ENCODE assay signal across 13 mouse cellular contexts in genomic region chr5:74159906-74160305, GRCm38 (mm10). TPM values are rescaled to one million over a fixed set of nuclear protein-coding genes. Genes with fewer than 3 reads are reported as not detected.
DNase-seq lines count a peak whose midpoint lies in the region; ATAC-seq and TF ChIP-seq lines count a peak whose summit lies in the region.
"Had no signal": no experiment of that assay in that cellular context is flagged by ENCODE, and none has a peak within 500 bp of the region (broad histone marks: within the 10 kb centered on the region; RNA-seq: fewer than 3 reads in every experiment).

No protein-coding gene starts in this region.

- H3ac ChIP-seq in myocyte (ENCODE audit: control insufficient read depth, insufficient read length) = no peak overlapping the region

- H3K27me3 ChIP-seq in lung, embryonic 14.5 days (ENCODE audit: insufficient read depth, low read length) = no peaks in the 10 kb centered on the region
- no peaks in the 10 kb centered on the region for H3K27me3 ChIP-seq in embryonic facial prominence, embryonic 14.5 days (replicated peaks; ENCODE audit: control insufficient read depth, insufficient read depth, low read length)
- no peaks in the 10 kb centered on the region for H3K27me3 ChIP-seq in myocyte (ENCODE audit: control insufficient read depth, insufficient read depth, insufficient read length)
- H3K27me3 ChIP-seq: liver, embryonic 15.5 days; neural tube, embryonic 13.5 days had no signal

- H3K9ac ChIP-seq in lung, embryonic 14.5 days = no peak overlapping the region
- H3K9ac ChIP-seq in embryonic facial prominence, embryonic 14.5 days (ENCODE audit: low read depth, low read length) = no peak overlapping the region
- H3K9ac ChIP-seq: liver, embryonic 15.5 days; neural tube, embryonic 13.5 days had no signal

- peak; percentile 49 for DNase-seq in lung, embryonic 14.5 days
- no peak for DNase-seq in lung, postnatal 4 days
- DNase-seq in adrenal gland, adult 2 months = peak; percentile 44
- DNase-seq in embryonic facial prominence, embryonic 14.5 days (ENCODE audit: low spot score) = no peak
- DNase-seq in B cell, adult 2 months = no peak
- no peak for DNase-seq in layer of hippocampus, postnatal 36 days
- no peak for DNase-seq in frontal cortex, postnatal 25 days (ENCODE audit: low spot score in 2 of 2)
- DNase-seq: cerebellum, postnatal 25 days; gastrocnemius, adult 2 months had no signal

- ATAC-seq in lung, embryonic 14.5 days (ENCODE audit: insufficient read depth) = no peak
- no peak for ATAC-seq in embryonic facial prominence, embryonic 14.5 days (ENCODE audit: low read depth)
- ATAC-seq: inflammation-experienced regulatory T-cells, adult 6 months had no signal

- H3K9me3 ChIP-seq in lung, embryonic 14.5 days (ENCODE audit: low read depth, low read length) = no peaks in the 10 kb centered on the region
- H3K9me3 ChIP-seq in embryonic facial prominence, embryonic 14.5 days (ENCODE audit: control insufficient read depth, low read length) = no peaks in the 10 kb centered on the region
- H3K9me3 ChIP-seq: liver, embryonic 15.5 days; neural tube, embryonic 13.5 days had no signal

- H3K36me3 ChIP-seq in lung, embryonic 14.5 days (ENCODE audit: insufficient read depth) = no peaks in the 10 kb centered on the region
- no peaks in the 10 kb centered on the region for H3K36me3 ChIP-seq in embryonic facial prominence, embryonic 14.5 days (ENCODE audit: control insufficient read depth, insufficient read depth, low read length)
- H3K36me3 ChIP-seq in myocyte (ENCODE audit: control insufficient read depth, insufficient read depth) = no peaks in the 10 kb centered on the region
- H3K36me3 ChIP-seq: liver, embryonic 15.5 days; neural tube, embryonic 13.5 days had no signal

- peak overlapping the region; percentile 91; the same call in 1 of the 2 replicates for H3K27ac ChIP-seq in lung, embryonic 14.5 days (ENCODE audit: low read depth)
- H3K27ac ChIP-seq in embryonic facial prominence, embryonic 14.5 days (replicated peaks; ENCODE audit: low read depth, low read length) = peak overlapping the region; percentile 82
- H3K27ac ChIP-seq: gastrocnemius, adult 2 months; liver, embryonic 15.5 days; neural tube, embryonic 13.5 days had no signal

- no peaks in the 10 kb centered on the region for H3K79me2 ChIP-seq in myocyte (ENCODE audit: control insufficient read depth, insufficient read depth)

- no peak for TF ChIP-seq CTCF in lung, embryonic 14.5 days (IDR thresholded peaks at IDR 0.05; ENCODE audit: low read depth)

- no peak overlapping the region for H3K4me2 ChIP-seq in lung, embryonic 14.5 days
- H3K4me2 ChIP-seq in embryonic facial prominence, embryonic 14.5 days (ENCODE audit: low read depth, low read length) = no peak overlapping the region; the same call in 1 of the 2 replicates
- peak overlapping the region; percentile 66 for H3K4me2 ChIP-seq in myocyte (ENCODE audit: low read depth)
- H3K4me2 ChIP-seq: liver, embryonic 15.5 days; neural tube, embryonic 13.5 days had no signal

- H3K4me3 ChIP-seq in lung, embryonic 14.5 days (ENCODE audit: low read depth, low read length) = no peak overlapping the region
- H3K4me3 ChIP-seq in embryonic facial prominence, embryonic 14.5 days (ENCODE audit: low read depth, low read length) = no peak overlapping the region
- H3K4me3 ChIP-seq in myocyte = no peak overlapping the region
- H3K4me3 ChIP-seq: gastrocnemius, adult 2 months; liver, embryonic 15.5 days; neural tube, embryonic 13.5 days had no signal

- peaks cover 34% of the 10 kb centered on the region for H3K4me1 ChIP-seq in lung, embryonic 14.5 days (ENCODE audit: insufficient read depth)
- peaks cover 50% of the 10 kb centered on the region for H3K4me1 ChIP-seq in embryonic facial prominence, embryonic 14.5 days (ENCODE audit: control insufficient read depth, insufficient read depth, low read length)
- H3K4me1 ChIP-seq: liver, embryonic 15.5 days had no signal

- no peak for TF ChIP-seq POLR2A in myocyte (IDR thresholded peaks at IDR 0.05; ENCODE audit: insufficient read length, low read depth)

- 12% methylated on average over 7 of the region's 7 CpGs for WGBS in lung, embryonic 14.5 days
- WGBS in embryonic facial prominence, embryonic 14.5 days = 33% methylated on average over 7 of the region's 7 CpGs

TF ChIP-seq in myocyte, 11 proteins besides CTCF, POLR2A, EP300 and RAD21:
- TF ChIP-seq TCF12 (IDR thresholded peaks at IDR 0.05; ENCODE audit: insufficient read depth, poor library complexity, severe bottlenecking) (peak; percentile 38), MYOD1 (IDR thresholded peaks at IDR 0.05; ENCODE audit: control insufficient read depth in 1 of 3, insufficient read length in 2 of 3, low read depth in 2 of 3) (peak in 1 of 3 experiments; percentile 44), USF1 (IDR thresholded peaks at IDR 0.05; ENCODE audit: low read depth) (no peak), MYOG (IDR thresholded peaks at IDR 0.05; ENCODE audit: control insufficient read depth in 1 of 3, insufficient read depth in 1 of 3, insufficient read length in 2 of 3, low read depth in 2 of 3) (peak in 1 of 3 experiments; percentile 18), POLR2AphosphoS2 (IDR thresholded peaks at IDR 0.05; ENCODE audit: insufficient read length, low read depth) (no peak), SRF (IDR thresholded peaks at IDR 0.05; ENCODE audit: control insufficient read depth, insufficient read length, low read depth) (no peak)

RNA-seq across cellular contexts. Expression of gene Rasl11b, which starts 35.2 kb away (rescaled TPM):
- polyA plus RNA-seq in lung, embryonic 14.5 days (2014; fragmentation: Nextera tagmentation; extraction: Ambion mirVana) = 90.2 and 93.2 TPM in 2 replicates
- total RNA-seq in adrenal gland, adult 2 months (2021) = 10 to 100 TPM; 16.8 to 24.3 TPM
- polyA plus RNA-seq in adrenal gland, adult 2 months (2012; rRNA removed) = 37.4 and 41.9 TPM in 2 replicates
- 62.9 and 75.4 TPM in 2 replicates for polyA plus RNA-seq in embryonic facial prominence, embryonic 14.5 days (2014; fragmentation: Nextera tagmentation; extraction: Ambion mirVana)
- 2.4 TPM for polyA plus RNA-seq in myocyte (2012; fragmentation: generic; extraction: Trizol)
- total RNA-seq in layer of hippocampus, postnatal 36 days (2021) = 10 to 100 TPM; 72.7 to 74.2 TPM

Comparison
In these comparisons a context has a peak if more than half of its experiments do, and no peak if none do; other contexts are left out.
1. DNase-seq: peak in lung, embryonic 14.5 days (single experiment) and adrenal gland, adult 2 months (single experiment); none in lung, postnatal 4 days (0 of 2), embryonic facial prominence, embryonic 14.5 days (single experiment), B cell, adult 2 months (0 of 2), layer of hippocampus, postnatal 36 days (0 of 2) and frontal cortex, postnatal 25 days (0 of 2).
2. RNA of gene Rasl11b, which starts 35.2 kb away (polyA plus RNA-seq): 90.2 to 93.2 TPM in lung, embryonic 14.5 days, 62.9 to 75.4 TPM in embryonic facial prominence, embryonic 14.5 days and 37.4 to 41.9 TPM in adrenal gland, adult 2 months; 2.4 TPM in myocyte (single experiment); every median in the first group is over 10 times any median in the second.